Mouse (Mus musculus) CH12.LX (cell line): Measurements from ENCODE around the gene Otud7a. TPM values are rescaled to one million over a fixed set of nuclear protein-coding genes. Genes with fewer than 3 reads are reported as not detected.

ENCODE experiments used
- DNase-seq: peaks from one replicate; pipeline ENCODE4 v3.0.0-alpha.2; 2013; ENCODE audit errors: extremely low read depth
- H3K27ac ChIP-seq: 2 replicates; pipeline ENCODE4 v1.5.1; 2012; ENCODE audit warnings: low read depth, mild to moderate bottlenecking, control low read depth, moderate library complexity; ENCODE audit not compliant: insufficient read depth
- H3K27me3 ChIP-seq: replicated peaks from 2 replicates; pipeline ENCODE3; 2012; ENCODE audit warnings: inconsistent platforms
- H3K36me3 ChIP-seq, 2 experiments: replicated peaks in 1 of 2; 2 replicates each; pipeline versions ENCODE3 to v1.6.1; 2012; ENCODE audit warnings: inconsistent platforms in 1 of 2, low read length in 1 of 2, mild to moderate bottlenecking in 1 of 2, mixed read lengths in 1 of 2, moderate library complexity in 1 of 2; ENCODE audit not compliant: control insufficient read depth in 1 of 2, insufficient read depth in 1 of 2
- H3K4me1 ChIP-seq, 2 experiments: 2 replicates each; pipeline ENCODE4 v1.6.1; 2012; ENCODE audit warnings: inconsistent platforms in 1 of 2, moderate library complexity in 1 of 2; ENCODE audit not compliant: insufficient read depth in 2 of 2, control insufficient read depth in 1 of 2
- H3K4me2 ChIP-seq: 2 replicates; pipeline ENCODE4 v1.6.1; 2012; ENCODE audit warnings: low read depth, mild to moderate bottlenecking, control low read depth; ENCODE audit not compliant: poor library complexity, insufficient read depth, severe bottlenecking
- H3K4me3 ChIP-seq, 3 experiments: fragments of 150-350 bp in 1 of 3; sonication (generic) in 1 of 3; replicated peaks in 1 of 3; 2 replicates each; pipeline versions ENCODE3 to v1.5.1; 2011 to 2012; ENCODE audit warnings: low read depth in 2 of 3, low read length in 2 of 3, mild to moderate bottlenecking in 2 of 3, moderate library complexity in 2 of 3, control low read depth in 1 of 3, improper control_type of control experiment in 1 of 3, inconsistent platforms in 1 of 3, mixed read lengths in 1 of 3; ENCODE audit not compliant: poor library complexity in 1 of 3
- H3K79me2 ChIP-seq: replicated peaks from 2 replicates; pipeline ENCODE4 v1.6.1; 2012; ENCODE audit warnings: mild to moderate bottlenecking, moderate library complexity; ENCODE audit not compliant: control insufficient read depth, poor library complexity, insufficient read depth, severe bottlenecking; ENCODE audit errors: extremely low read depth
- H3K9ac ChIP-seq: 2 replicates; pipeline ENCODE4 v1.6.1; 2012; ENCODE audit warnings: low read depth, mild to moderate bottlenecking, control low read depth, moderate library complexity; ENCODE audit not compliant: insufficient read depth
- H3K9me3 ChIP-seq: replicated peaks from 2 replicates; pipeline ENCODE3; 2012; ENCODE audit warnings: low read length, inconsistent platforms, mixed read lengths
- CHD1 ChIP-seq: IDR thresholded peaks from 2 replicates; pipeline ENCODE4 v1.6.1; 2012; ENCODE audit warnings: low read depth, low read length, improper control_type of control experiment, inconsistent platforms
- CHD2 ChIP-seq: IDR thresholded peaks from 2 replicates; pipeline ENCODE4 v1.6.1; 2011; ENCODE audit warnings: low read length, improper control_type of control experiment
- E2F4 ChIP-seq: IDR thresholded peaks from 2 replicates; pipeline ENCODE4 v1.6.1; 2011; ENCODE audit warnings: low read depth, low read length, improper control_type of control experiment; ENCODE audit not compliant: insufficient replicate concordance
- ELF1 ChIP-seq: IDR thresholded peaks from 2 replicates; pipeline ENCODE4 v1.6.1; 2014; ENCODE audit warnings: low read depth, mild to moderate bottlenecking, inconsistent platforms, low read length, improper control_type of control experiment
- ETS1 ChIP-seq: conservative IDR thresholded peaks from 2 replicates; pipeline ENCODE4 v1.6.1; 2012; ENCODE audit warnings: low read depth, mild to moderate bottlenecking, inconsistent platforms, low read length, improper control_type of control experiment, moderate library complexity
- GABPA ChIP-seq: IDR thresholded peaks from 2 replicates; pipeline ENCODE4 v1.6.1; 2012; ENCODE audit warnings: low read depth, low read length, improper control_type of control experiment, inconsistent platforms; ENCODE audit not compliant: insufficient replicate concordance
- HCFC1 ChIP-seq: IDR thresholded peaks from 2 replicates; pipeline ENCODE4 v1.6.1; 2012; ENCODE audit warnings: low read depth, mild to moderate bottlenecking, inconsistent platforms, low read length, improper control_type of control experiment
- IRF4 ChIP-seq: IDR thresholded peaks from 2 replicates; pipeline ENCODE4 v1.6.1; 2014; ENCODE audit warnings: low read depth, mild to moderate bottlenecking, inconsistent platforms, low read length, improper control_type of control experiment
- JUND ChIP-seq: conservative IDR thresholded peaks from 2 replicates; pipeline ENCODE4 v1.6.1; 2011; ENCODE audit warnings: low read depth, low read length, improper control_type of control experiment
- MAFK ChIP-seq: IDR thresholded peaks from 2 replicates; pipeline ENCODE4 v1.6.1; 2011; ENCODE audit warnings: low read length, improper control_type of control experiment; ENCODE audit not compliant: insufficient replicate concordance
- MAZ ChIP-seq: IDR thresholded peaks from 2 replicates; pipeline ENCODE4 v1.6.1; 2012; ENCODE audit warnings: low read depth, mild to moderate bottlenecking, inconsistent platforms, low read length, improper control_type of control experiment, moderate library complexity
- NELFE ChIP-seq: IDR thresholded peaks from 2 replicates; pipeline ENCODE4 v1.6.1; 2011; ENCODE audit warnings: low read depth, low read length, improper control_type of control experiment
- NRF1 ChIP-seq: IDR thresholded peaks from 2 replicates; pipeline ENCODE4 v1.6.1; 2014; ENCODE audit warnings: low read depth, mild to moderate bottlenecking, inconsistent platforms, low read length, improper control_type of control experiment, moderate library complexity
- PAX5 ChIP-seq: IDR thresholded peaks from 2 replicates; pipeline ENCODE4 v1.6.1; 2012; ENCODE audit warnings: low read length, inconsistent platforms, mixed read lengths
- POLR2A ChIP-seq: IDR thresholded peaks from 2 replicates; pipeline ENCODE4 v1.6.1; 2011; ENCODE audit warnings: low read depth, mild to moderate bottlenecking, improper control_type of control experiment, low read length
- POLR2AphosphoS2 ChIP-seq: IDR thresholded peaks from 2 replicates; pipeline ENCODE4 v1.6.1; 2011; ENCODE audit warnings: low read depth, low read length, improper control_type of control experiment
- RAD21 ChIP-seq: IDR thresholded peaks from 2 replicates; pipeline ENCODE4 v1.6.1; 2011; ENCODE audit warnings: low read depth, mild to moderate bottlenecking, low read length, improper control_type of control experiment, moderate library complexity
- SIN3A ChIP-seq: IDR thresholded peaks from 2 replicates; pipeline ENCODE4 v1.6.1; 2012; ENCODE audit warnings: low read length, improper control_type of control experiment, inconsistent platforms
- SMC3 ChIP-seq: IDR thresholded peaks from 2 replicates; pipeline ENCODE4 v1.6.1; 2011; ENCODE audit warnings: low read depth, low read length, improper control_type of control experiment
- TBP ChIP-seq: conservative IDR thresholded peaks from 2 replicates; pipeline ENCODE4 v1.6.1; 2011; ENCODE audit warnings: low read depth, low read length, improper control_type of control experiment
- UBTF ChIP-seq: IDR thresholded peaks from 2 replicates; pipeline ENCODE4 v1.6.1; 2012; ENCODE audit warnings: low read depth, mild to moderate bottlenecking, inconsistent platforms, low read length, improper control_type of control experiment, moderate library complexity
- USF1 ChIP-seq: IDR thresholded peaks from 2 replicates; pipeline ENCODE4 v1.6.1; 2014; ENCODE audit warnings: low read depth, mild to moderate bottlenecking, inconsistent platforms, low read length, improper control_type of control experiment
- ZMIZ1 ChIP-seq: IDR thresholded peaks from 2 replicates; pipeline ENCODE4 v1.6.1; 2012; ENCODE audit warnings: low read depth, mild to moderate bottlenecking, inconsistent platforms, low read length, improper control_type of control experiment
- dilution Hi-C: fragments of 300-500 bp; cut with MboI; formaldehyde crosslinking; loops from 2 replicates; pipeline ENCODE4 v1.14.3; 2020; ENCODE audit warnings: low sequenced_read_pairs; ENCODE audit not compliant: extremely low pct_unique_long_range_greater_than_20kb, extremely low pct_ligation_motif_present
- in situ Hi-C: fragments of 300-500 bp; cut with MboI; formaldehyde crosslinking; loops from 3 replicates; pipeline ENCODE4 v1.14.3; 2019; ENCODE audit warnings: low sequenced_read_pairs, low pct_ligation_motif_present, low pct_unique_long_range_greater_than_20kb, mixed read lengths
- polyA plus RNA-seq: library from polyadenylated mRNA; unstranded; fragments of >175 nt; gene quantifications from 2 replicates; pipeline ENCODE4 v1.2.1, GENCODE M21; 2012; ENCODE audit warnings: low read depth; ENCODE audit not compliant: insufficient read length
- total RNA-seq, 2 experiments: library from RNA; depleted of rRNA; stranded (reverse); fragments of 300-350 nt in 1 of 2; fragments of >200 nt in 1 of 2; gene quantifications; 2 replicates each; pipeline ENCODE4 v1.2.3; 2012 to 2014

Gene Otud7a
- total and polyA plus RNA-seq, 3 experiments = not detected

DNA sequence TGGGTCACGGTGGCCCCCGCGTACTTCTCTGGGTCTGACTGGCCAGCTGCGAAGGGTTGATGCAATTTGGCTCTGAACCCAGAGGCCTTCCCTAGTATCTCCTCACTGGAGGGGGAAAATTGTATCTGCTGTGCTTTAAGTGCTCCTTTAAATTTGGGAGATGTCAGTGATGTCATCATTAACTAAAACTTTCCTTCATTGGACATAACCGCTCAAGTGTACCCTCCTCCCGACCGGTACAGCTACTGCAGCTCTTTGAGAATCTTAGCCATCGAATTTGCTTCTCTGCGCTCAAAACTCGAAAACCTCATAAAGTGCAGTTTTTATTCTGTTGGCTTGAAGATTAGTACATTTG lies 772 bp downstream of the Otud7a start:
- in situ Hi-C loops = no loop called here
- Histone ChIP-seq H3K79me2 (no peaks in the 10 kb centered on the region), H3K4me1 (no peaks in the 10 kb centered on the region), H3K27me3 (peaks cover 16% of the 10 kb centered on the region), H3K4me3 (no peak overlapping the region), H3K36me3 (no peaks in the 10 kb centered on the region), H3K4me2 (no peak overlapping the region), H3K9me3 (peaks cover 7% of the 10 kb centered on the region), H3K27ac (no peak overlapping the region)
- DNase-seq = no peak
- TF ChIP-seq UBTF (no peak), ELF1 (no peak), CHD1 (no peak), USF1 (no peak), MAFK (no peak), MAZ (no peak), HCFC1 (no peak), NRF1 (no peak), NELFE (no peak), TBP (no peak), JUND (no peak), SMC3 (no peak), ZMIZ1 (no peak)
- TF ChIP-seq, all 38 proteins: peak for 0
- H3K9ac ChIP-seq = no peak overlapping the region
- dilution Hi-C loops = no loop called here

- Histone ChIP-seq H3K9ac (no peak overlapping the region), H3K27ac (no peak overlapping the region), H3K4me2 (no peak overlapping the region), H3K36me3 (no peaks in the 10 kb centered on the region), H3K79me2 (no peaks in the 10 kb centered on the region), H3K9me3 (peaks cover 7% of the 10 kb centered on the region), H3K4me3 (no peak overlapping the region), H3K27me3 (peaks cover 30% of the 10 kb centered on the region), H3K4me1 (no peaks in the 10 kb centered on the region)
- TF ChIP-seq ETS1 (no peak), SIN3A (no peak), IRF4 (no peak), PAX5 (no peak), POLR2A (no peak), HCFC1 (no peak), MAFK (no peak), CHD2 (no peak), GABPA (no peak), RAD21 (no peak), TBP (no peak), POLR2AphosphoS2 (no peak), E2F4 (no peak)
- DNase-seq = no peak
- dilution Hi-C loops = no loop called here
- in situ Hi-C loops = no loop called here
These were observed 2.4 kb downstream of the Otud7a start for GRCm38 (mm10) chr7:63446951-63447350.
